Mouse (Mus musculus) brain, embryonic 18.5 days (tissue): Measurements from ENCODE around the gene Olfr1415.
"Not testable (repeated sequence)": the region's sequence is repeated elsewhere in the genome, so short reads cannot be mapped to it uniquely, and the experiment has no call there.

Source experiments
- DNase-seq: peaks from one replicate; pipeline ENCODE4 v3.0.0-alpha.2; 2012; ENCODE audit warnings: low read depth, low spot score

Olfr1415 gene

DNA sequence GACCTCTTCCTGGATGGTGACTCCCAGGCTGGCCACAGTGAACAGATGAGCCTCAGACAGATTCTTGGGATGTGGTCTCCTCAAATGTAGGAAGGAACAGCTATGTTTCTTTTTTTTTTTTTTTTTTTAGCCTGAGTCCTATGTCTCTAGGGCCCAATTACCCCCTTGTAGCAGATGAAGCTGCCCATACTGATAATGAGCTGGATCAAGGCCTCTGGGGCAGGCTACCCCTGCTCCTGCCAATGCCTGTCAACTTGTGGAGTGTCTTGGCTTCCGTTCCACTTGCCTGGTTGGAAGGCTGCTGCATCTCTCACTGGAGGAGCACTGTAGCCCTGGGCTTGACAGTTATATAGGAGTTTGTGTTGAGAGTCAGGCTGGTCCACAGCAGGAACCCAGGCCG lies at the start of gene Olfr1415:
Gene Olfr1415, minus strand, starts transcription at position 101 of the 400 bp plus-strand sequence.
- DNase-seq, result no peak

DNA sequence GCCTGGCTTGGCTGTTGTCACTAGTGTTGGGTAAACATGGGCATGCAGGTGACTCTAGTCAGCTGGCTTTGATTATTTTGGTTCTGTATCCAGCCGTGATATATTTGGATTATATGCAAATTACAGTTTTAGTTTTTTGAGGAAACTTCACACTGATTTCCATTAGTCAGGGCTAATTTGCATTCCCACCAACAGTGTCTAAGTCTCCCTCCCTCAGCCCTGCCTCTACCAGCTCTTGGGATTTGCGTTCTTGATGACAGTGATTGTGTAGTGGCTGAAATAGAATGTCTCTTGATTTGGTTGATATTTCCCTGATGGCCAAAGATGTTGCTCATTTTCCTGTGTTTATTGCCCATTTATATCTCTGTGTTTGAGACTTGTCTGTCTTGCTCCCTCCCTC lies 43.2 kb upstream of the Olfr1415 start:
- peak; percentile 16 for DNase-seq

DNA sequence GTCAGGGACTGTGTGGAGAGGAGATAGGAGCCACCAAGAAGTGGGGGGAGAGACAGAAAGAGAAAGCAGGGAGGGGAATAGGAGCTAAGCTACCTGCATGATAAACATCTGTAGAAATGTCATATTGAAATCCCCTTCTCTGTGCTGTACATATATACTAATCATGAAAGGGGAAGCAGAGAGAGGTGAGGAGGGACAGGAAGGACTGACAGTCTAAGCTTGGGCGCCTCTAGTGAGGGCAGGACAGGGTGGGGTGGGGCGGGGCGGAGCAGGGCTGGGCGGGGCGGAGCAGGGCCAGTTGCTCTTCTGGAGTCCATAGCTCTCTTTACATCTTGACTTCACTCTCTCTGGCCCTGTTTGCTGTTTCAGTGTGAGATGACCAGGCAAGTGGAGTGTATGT lies 41.1 kb upstream of the Olfr1415 start:
- DNase-seq, result no peak

DNA sequence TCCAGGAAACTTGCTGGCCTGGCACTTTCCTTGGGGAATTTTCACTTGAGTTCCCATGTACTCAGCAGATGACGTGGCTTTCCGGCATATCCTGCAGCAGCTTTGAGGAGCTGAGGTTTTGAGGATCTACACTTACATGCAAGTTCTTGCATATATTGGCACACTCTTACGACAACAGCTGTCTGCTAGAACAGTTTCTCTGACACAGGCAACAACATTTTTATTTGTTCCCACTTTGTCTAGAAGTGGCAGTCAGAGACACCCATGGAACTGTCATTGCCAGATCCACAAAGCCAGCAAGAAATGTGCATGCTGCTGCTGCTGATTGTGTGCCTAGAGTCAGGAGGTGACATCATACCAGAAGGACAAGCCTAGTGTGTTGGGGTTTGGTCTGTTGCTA lies 27.9 kb upstream of the Olfr1415 start:
- no peak for DNase-seq

DNA sequence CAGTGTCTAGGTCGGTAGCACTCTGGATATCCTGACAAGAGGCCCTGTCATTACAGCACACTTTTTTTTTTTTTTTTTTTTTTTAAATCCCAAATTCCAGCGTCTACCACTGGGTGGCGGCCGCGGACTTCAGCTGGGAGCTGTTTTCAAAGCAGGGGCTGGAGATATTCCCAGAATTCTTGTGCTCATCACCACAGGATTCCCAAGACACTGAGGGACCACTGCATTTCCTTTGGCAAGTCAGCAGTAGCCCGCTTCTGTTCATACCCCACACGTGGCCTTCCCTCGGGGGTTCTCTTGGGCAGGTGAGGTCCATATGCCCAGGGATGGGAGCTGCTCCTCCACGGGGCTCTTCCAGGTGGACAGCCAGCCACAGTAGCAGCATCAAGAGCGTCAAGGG lies 25.5 kb upstream of the Olfr1415 start:
- peak; percentile 58 for DNase-seq

GRCm38 (mm10) chr1:92519046-92519445 lies 23.1 kb upstream of the Olfr1415 start:
- DNase-seq, result no peak

- no peak for DNase-seq
Observed at GRCm38 (mm10) chr1:92518561-92518960, 22.7 kb upstream of the Olfr1415 start, which contains the start of gene Olfr1414. Olfr1414 (minus strand) TSS chr1:92518661.

- DNase-seq, result no peak
Observed at GRCm38 (mm10) chr1:92515390-92515789, 19.5 kb upstream of the Olfr1415 start.

DNA sequence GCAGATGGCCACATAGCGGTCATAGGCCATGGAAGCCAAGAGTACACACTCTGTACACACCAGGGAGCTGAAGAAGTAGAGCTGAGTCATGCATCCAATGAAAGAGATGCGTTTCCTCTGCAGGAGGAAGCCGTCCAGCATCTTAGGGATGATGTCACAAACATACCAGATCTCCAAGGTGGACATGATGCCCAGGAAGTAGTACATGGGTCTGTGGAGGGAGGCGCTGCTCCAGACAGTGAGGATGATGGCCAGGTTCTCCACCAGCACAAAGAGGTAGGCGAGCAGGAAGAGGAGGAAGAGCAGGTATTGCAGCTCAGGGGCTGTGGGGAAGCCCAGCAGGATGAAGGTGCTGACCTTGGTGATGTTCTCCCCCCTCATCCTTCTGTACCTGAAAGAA lies 15.7 kb upstream of the Olfr1415 start:
- not testable (repeated sequence) for DNase-seq

DNA sequence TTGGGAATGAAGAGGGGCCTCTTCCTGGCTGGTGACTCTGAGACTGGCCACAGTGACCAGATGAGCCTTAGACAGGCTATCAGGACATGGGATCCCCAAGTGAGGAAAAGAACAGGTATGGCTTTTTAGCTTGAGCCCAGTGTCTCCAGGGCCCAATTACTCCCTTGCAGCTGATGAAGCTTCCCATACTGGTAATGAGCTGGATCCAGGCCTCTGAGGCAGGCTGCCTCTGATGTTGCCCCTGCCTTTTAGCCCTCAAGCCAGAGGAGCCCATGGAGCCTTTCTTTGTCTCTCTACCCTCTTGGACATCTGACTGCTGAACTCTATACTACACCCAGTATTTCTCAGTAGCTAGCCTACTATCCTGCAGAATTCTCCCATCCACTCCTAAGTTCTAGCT lies 10.9 kb downstream of the Olfr1415 start, which contains the start of gene Olfr1416:
Gene Olfr1416, minus strand, starts transcription at position 101 of the 400 bp plus-strand sequence.
- no peak for DNase-seq

- DNase-seq, result no peak
Observed at GRCm38 (mm10) chr1:92474066-92474578, 21.8 kb downstream of the Olfr1415 start.

DNA sequence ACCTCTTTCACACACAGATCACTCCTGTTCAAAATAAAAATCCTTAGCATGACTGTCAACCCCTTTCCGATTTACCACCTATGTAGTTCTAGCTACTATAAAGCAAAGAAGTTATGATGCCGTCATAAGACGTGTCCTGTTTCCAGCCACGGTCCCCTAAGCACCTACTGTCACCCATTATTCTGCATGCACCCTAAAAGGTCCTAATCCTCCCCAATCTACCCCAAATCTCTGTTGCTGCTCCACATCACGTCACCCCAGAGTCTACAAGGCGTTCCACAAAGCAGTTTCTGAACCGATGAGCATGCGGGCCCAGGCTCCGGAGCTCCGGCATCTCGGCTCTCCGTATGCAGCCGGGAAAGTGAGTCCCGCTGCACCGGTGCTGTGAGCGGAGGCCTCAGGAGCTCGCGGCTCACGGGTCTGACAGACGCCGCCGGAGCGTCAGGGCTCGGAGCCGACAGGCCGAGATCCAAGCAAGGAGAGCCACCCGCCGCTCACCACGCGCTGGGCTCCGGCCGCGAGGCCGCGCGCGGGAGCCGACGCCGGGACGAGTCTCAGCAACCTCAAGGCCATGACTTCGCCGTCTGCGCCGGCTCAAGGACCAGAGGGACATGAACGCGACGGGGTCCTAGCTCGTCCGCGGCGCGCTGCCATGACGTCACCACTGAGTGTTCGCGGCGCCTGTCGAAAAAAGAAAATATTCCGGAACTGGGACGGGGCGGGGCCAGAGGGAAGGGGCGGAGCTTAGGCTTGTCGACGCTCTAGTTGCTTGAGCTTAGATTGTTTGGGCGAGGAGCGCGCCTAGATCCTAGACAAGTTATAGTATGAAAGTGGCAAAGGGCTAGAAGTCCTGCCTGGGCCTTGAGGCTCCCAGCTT lies 22.5 kb downstream of the Olfr1415 start, which contains the start of gene Ndufa10:
Gene Ndufa10, minus strand, starts transcription at position 696 of the 877 bp plus-strand sequence.
- DNase-seq, result peak; percentile 78

DNA sequence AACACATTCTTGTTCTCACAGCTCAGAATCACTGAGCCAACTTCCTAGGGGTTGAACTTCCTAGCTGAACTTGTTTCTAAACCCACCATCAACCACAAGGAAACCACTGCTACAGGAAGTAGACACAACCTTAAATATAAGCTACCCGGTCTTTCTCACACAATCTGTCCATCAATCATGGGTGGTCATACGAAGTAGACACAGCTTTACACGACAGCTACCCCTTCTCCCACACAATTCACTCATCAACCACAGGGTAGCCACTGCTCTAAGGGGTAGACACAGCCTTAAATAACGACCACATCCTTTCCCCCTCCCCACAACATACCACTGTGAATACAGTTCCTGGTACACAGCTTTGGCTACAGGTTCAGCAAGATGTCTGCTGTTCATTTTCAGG lies 27.0 kb downstream of the Olfr1415 start:
- DNase-seq, result no peak

- DNase-seq, result no peak
Observed at GRCm38 (mm10) chr1:92458416-92458815, 37.5 kb downstream of the Olfr1415 start.

DNA sequence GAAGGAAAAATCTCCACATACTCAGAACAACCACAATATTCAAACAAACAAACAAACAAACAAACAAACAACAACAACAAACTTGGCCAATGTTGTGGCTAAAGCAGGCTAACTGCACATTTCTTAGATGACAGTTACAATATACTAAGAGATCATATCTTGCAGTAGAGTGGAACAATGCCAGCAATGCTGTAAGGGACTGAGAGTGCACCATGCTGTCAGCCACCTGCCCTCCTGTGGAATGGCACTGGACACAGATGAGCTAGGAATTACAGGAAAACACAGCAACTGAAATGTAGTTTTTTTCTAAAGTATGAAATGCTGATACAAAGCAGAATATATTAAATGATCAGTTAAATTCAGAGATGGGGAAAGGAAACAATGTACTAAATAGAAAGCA lies 38.1 kb downstream of the Olfr1415 start:
- no peak for DNase-seq

DNA sequence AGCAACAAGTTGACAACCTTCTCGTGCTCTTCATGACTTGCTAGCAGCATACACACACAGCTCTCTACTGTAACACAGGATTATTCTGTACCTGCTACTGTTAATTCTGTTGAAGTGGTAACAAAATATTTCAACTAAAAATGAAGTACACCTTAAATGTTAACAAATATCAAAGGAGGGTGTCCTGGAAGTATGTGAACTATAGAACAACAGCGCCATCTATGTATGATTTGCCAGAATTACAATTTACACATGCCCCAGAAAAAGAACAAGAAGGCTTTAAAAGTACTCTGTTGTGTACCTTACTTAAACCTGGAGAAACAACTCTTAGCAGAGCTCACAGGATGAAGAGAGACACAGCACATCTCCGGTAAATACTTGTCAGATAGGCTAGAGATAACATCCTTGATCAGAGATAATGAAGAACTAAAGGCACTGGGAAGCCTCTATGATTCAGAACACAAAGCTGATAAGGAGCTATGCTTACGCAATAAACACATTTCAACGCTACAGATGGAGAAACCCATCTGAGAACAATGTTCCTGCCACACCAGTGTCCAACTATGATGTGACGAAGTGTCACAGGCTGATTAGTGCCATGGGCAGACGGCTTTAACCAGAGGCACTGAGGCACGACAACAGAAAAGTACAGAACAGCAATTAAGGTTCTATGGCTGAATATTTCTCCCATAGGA lies 42.0 kb downstream of the Olfr1415 start:
- no peak for DNase-seq

GRCm38 (mm10) chr1:92448293-92448692 lies 47.6 kb downstream of the Olfr1415 start:
- no peak for DNase-seq

GRCm38 (mm10) chr1:92441453-92442063 lies 54.3 kb downstream of the Olfr1415 start:
- DNase-seq, result no peak

GRCm38 (mm10) chr1:92440066-92440750 lies 55.7 kb downstream of the Olfr1415 start:
- DNase-seq, result no peak
